Mouse (Mus musculus) frontal cortex, postnatal 25 days (tissue): ENCODE data around the gene Scgb2b15.
"Not testable (repeated sequence)": the region's sequence is repeated elsewhere in the genome, so short reads cannot be mapped to it uniquely, and the experiment has no call there.

Experiments used
- DNase-seq, 2 experiments: peaks; one replicate each; pipeline ENCODE4 v3.0.0; 2022; ENCODE audit warnings: low spot score in 2 of 2

The Scgb2b15 gene

GRCm38 (mm10) chr7:32829562-32829961 is at the start of gene Scgb2b15:
Gene Scgb2b15, minus strand, starts transcription at chr7:32829662.
- DNase-seq, result not testable (repeated sequence)

- DNase-seq, result not testable (repeated sequence)
Observed at GRCm38 (mm10) chr7:32836254-32836653, 6.8 kb upstream of the Scgb2b15 start, which contains the start of gene Scgb1b15. Gene Scgb1b15, plus strand, starts transcription at chr7:32836554.
